ENCODE assay signal across 22 mouse cellular contexts in genomic region chr14:122401886-122402285, GRCm38 (mm10). TPM values are rescaled to one million over a fixed set of nuclear protein-coding genes. Genes with fewer than 3 reads are reported as not detected.
"Had no signal": no experiment of that assay in that cellular context is flagged by ENCODE, and none has a peak within 500 bp of the region (broad histone marks: within the 10 kb centered on the region; RNA-seq: fewer than 3 reads in every experiment).

No protein-coding gene starts in this region.

- H3K27ac ChIP-seq: left cerebral cortex, adult 2 months; limb, embryonic 10.5 days; liver, embryonic 15.5 days; stomach, embryonic 15.5 days had no signal

- H3K4me2 ChIP-seq: liver, embryonic 11.5 days; liver, embryonic 15.5 days; lung, embryonic 14.5 days; stomach, embryonic 15.5 days had no signal

- H3K36me3 ChIP-seq: limb, embryonic 10.5 days; liver, embryonic 15.5 days; stomach, embryonic 15.5 days had no signal

- DNase-seq: kidney, adult 8-10 months; kidney, postnatal 25 days; lung, embryonic 14.5 days; lung, postnatal 10 days; lung, postnatal 4 days; midbrain, embryonic 14.5 days; right cerebral cortex, postnatal 14 days; thymus, adult 2 months; thymus, postnatal 25 days had no signal

- H3K9me3 ChIP-seq: limb, embryonic 10.5 days; liver, embryonic 15.5 days; stomach, embryonic 15.5 days had no signal

- H3K4me3 ChIP-seq: left cerebral cortex, adult 2 months; limb, embryonic 10.5 days; liver, embryonic 15.5 days; myocyte; stomach, embryonic 15.5 days had no signal

- H3K9ac ChIP-seq: liver, embryonic 15.5 days; lung, embryonic 14.5 days; stomach, embryonic 15.5 days had no signal

RNA-seq across cellular contexts. Expression of gene Gm5089, which starts 49.0 kb away (rescaled TPM):
- total RNA-seq: megakaryocyte, adult 5-6 weeks; neutrophil, adult 5-6 weeks had no signal
- polyA plus RNA-seq: kidney, embryonic 16.5 days; limb, embryonic 14.5 days; liver, embryonic 11.5 days; liver, embryonic 15.5 days; lung, embryonic 14.5 days; myocyte; spleen, adult 2 months; stomach, embryonic 15.5 days; testis, adult 2 months; thymus, adult 2 months; urinary bladder, adult 2 months had no signal
